In genomic region chr14:30699656-30700055, GRCm38 (mm10) we compare ENCODE assay signal across 9 mouse cellular contexts. TPM values are rescaled to one million over a fixed set of nuclear protein-coding genes. Genes with fewer than 3 reads are reported as not detected.
DNase-seq lines count a peak whose midpoint lies in the region; ATAC-seq and TF ChIP-seq lines count a peak whose summit lies in the region.
"Had no signal": no experiment of that assay in that cellular context is flagged by ENCODE, and none has a peak within 500 bp of the region (broad histone marks: within the 10 kb centered on the region; RNA-seq: fewer than 3 reads in every experiment).

No protein-coding gene starts in this region.

- DNase-seq in heart, embryonic 10.5 days (ENCODE audit: low spot score) = peak; percentile 83
- DNase-seq in heart, adult 9 months (ENCODE audit: low spot score in 2 of 2) = no peak
- peak; percentile 74 for DNase-seq in 416B (ENCODE audit: low read depth)
- peak; percentile 11 for DNase-seq in T-cell, adult 2 months (ENCODE audit: low spot score)
- DNase-seq in embryonic facial prominence, embryonic 10.5 days (ENCODE audit: low spot score) = peak; percentile 78
- DNase-seq in kidney, postnatal 0 days (ENCODE audit: low spot score) = peak; percentile 68
- DNase-seq in thymus, postnatal 14 days = peak; percentile 60

- H3K27me3 ChIP-seq in heart, embryonic 10.5 days (ENCODE audit: insufficient read depth, poor library complexity, severe bottlenecking) = 0 out of 2 replicates have a peak, but pooled peaks cover 7% of the 10 kb centered on the region
- H3K27me3 ChIP-seq in embryonic facial prominence, embryonic 10.5 days (replicated peaks; ENCODE audit: low read depth, poor library complexity, severe bottlenecking) = no peaks in the 10 kb centered on the region; the same call in 1 of the 2 replicates
- no peaks in the 10 kb centered on the region for H3K27me3 ChIP-seq in kidney, postnatal 0 days (ENCODE audit: insufficient read depth, low read length)
- H3K27me3 ChIP-seq: limb, embryonic 13.5 days had no signal

- 39% methylated on average over 8 of the region's 8 CpGs for WGBS in heart, embryonic 10.5 days
- 31% methylated on average over 8 of the region's 8 CpGs for WGBS in embryonic facial prominence, embryonic 10.5 days
- 39% methylated on average over 8 of the region's 8 CpGs for WGBS in kidney, postnatal 0 days

- H3K9me3 ChIP-seq in heart, embryonic 10.5 days = no peaks in the 10 kb centered on the region
- H3K9me3 ChIP-seq in embryonic facial prominence, embryonic 10.5 days = no peaks in the 10 kb centered on the region
- no peaks in the 10 kb centered on the region for H3K9me3 ChIP-seq in kidney, postnatal 0 days (replicated peaks; ENCODE audit: low read length)
- H3K9me3 ChIP-seq: limb, embryonic 13.5 days had no signal

- peak; percentile 78 for TF ChIP-seq CTCF in kidney, postnatal 0 days (IDR thresholded peaks at IDR 0.05; ENCODE audit: low read depth)

- peaks cover 9% of the 10 kb centered on the region for H3K4me1 ChIP-seq in heart, embryonic 10.5 days
- peaks cover 16% of the 10 kb centered on the region for H3K4me1 ChIP-seq in embryonic facial prominence, embryonic 10.5 days
- no peaks in the 10 kb centered on the region for H3K4me1 ChIP-seq in kidney, postnatal 0 days (replicated peaks; ENCODE audit: insufficient read depth, low read length)
- H3K4me1 ChIP-seq: limb, embryonic 13.5 days had no signal

- no peak overlapping the region for H3K4me3 ChIP-seq in heart, embryonic 10.5 days
- no peak overlapping the region for H3K4me3 ChIP-seq in embryonic facial prominence, embryonic 10.5 days
- no peak overlapping the region for H3K4me3 ChIP-seq in kidney, postnatal 0 days (replicated peaks; ENCODE audit: low read depth, low read length)
- H3K4me3 ChIP-seq: limb, embryonic 13.5 days had no signal

- H3K9ac ChIP-seq in kidney, postnatal 0 days (ENCODE audit: low read depth, low read length) = no peak overlapping the region
- H3K9ac ChIP-seq: limb, embryonic 13.5 days had no signal

- no peak overlapping the region for H3K4me2 ChIP-seq in kidney, postnatal 0 days (ENCODE audit: low read length)
- H3K4me2 ChIP-seq: limb, embryonic 13.5 days had no signal

- no peak overlapping the region for H3K27ac ChIP-seq in heart, embryonic 10.5 days
- no peak overlapping the region for H3K27ac ChIP-seq in embryonic facial prominence, embryonic 10.5 days (replicated peaks)
- no peak overlapping the region for H3K27ac ChIP-seq in kidney, postnatal 0 days
- H3K27ac ChIP-seq: limb, embryonic 13.5 days had no signal

- no peak; the same call in 1 of the 2 replicates for ATAC-seq in kidney, postnatal 0 days (replicated peaks; ENCODE audit: low FRiP score, low read depth)
- ATAC-seq in megakaryocyte progenitor cell, adult 5-6 weeks (replicated peaks; ENCODE audit: poor library complexity) = peak; percentile 72

- no peaks in the 10 kb centered on the region for H3K36me3 ChIP-seq in heart, embryonic 10.5 days
- H3K36me3 ChIP-seq in embryonic facial prominence, embryonic 10.5 days (replicated peaks) = no peaks in the 10 kb centered on the region
- H3K36me3 ChIP-seq in kidney, postnatal 0 days (ENCODE audit: insufficient read depth, low read length) = no peaks in the 10 kb centered on the region
- H3K36me3 ChIP-seq: limb, embryonic 13.5 days had no signal

RNA-seq across cellular contexts. Expression of gene Sfmbt1, which starts 15.0 kb away (rescaled TPM):
- 11.0 and 13.0 TPM in 2 replicates for polyA plus RNA-seq in heart, embryonic 10.5 days (2016; fragmentation: Nextera tagmentation; extraction: Ambion mirVana)
- polyA plus RNA-seq in embryonic facial prominence, embryonic 10.5 days (2016; fragmentation: Nextera tagmentation; extraction: Ambion mirVana) = 17.0 and 18.5 TPM in 2 replicates
- 10.9 and 12.0 TPM in 2 replicates for polyA plus RNA-seq in kidney, postnatal 0 days (2015; fragmentation: Nextera tagmentation; extraction: Ambion mirVana)
- total RNA-seq in megakaryocyte progenitor cell, adult 5-6 weeks (2015) = 11.1 and 12.1 TPM in 2 replicates
- 6.9 and 9.6 TPM in 2 replicates for total RNA-seq in megakaryocyte progenitor cell, adult 5-6 weeks (2017)

RNA-seq across cellular contexts. Expression of gene Rft1, which starts 45.5 kb away (rescaled TPM):
- 11.6 and 11.8 TPM in 2 replicates for polyA plus RNA-seq in heart, embryonic 10.5 days (2016; fragmentation: Nextera tagmentation; extraction: Ambion mirVana)
- 15.5 and 15.7 TPM in 2 replicates for polyA plus RNA-seq in embryonic facial prominence, embryonic 10.5 days (2016; fragmentation: Nextera tagmentation; extraction: Ambion mirVana)
- 14.0 and 17.1 TPM in 2 replicates for polyA plus RNA-seq in kidney, postnatal 0 days (2015; fragmentation: Nextera tagmentation; extraction: Ambion mirVana)
- total RNA-seq in megakaryocyte progenitor cell, adult 5-6 weeks (2015) = 12.3 and 12.7 TPM in 2 replicates
- total RNA-seq in megakaryocyte progenitor cell, adult 5-6 weeks (2017) = 13.0 and 16.5 TPM in 2 replicates

Comparison
In these comparisons a context has a peak if more than half of its experiments do, and no peak if none do; other contexts are left out.
1. DNase-seq: peak in heart, embryonic 10.5 days (single experiment), 416B (single experiment), T-cell, adult 2 months (single experiment), embryonic facial prominence, embryonic 10.5 days (single experiment), kidney, postnatal 0 days (single experiment) and thymus, postnatal 14 days (single experiment); none in heart, adult 9 months (0 of 2).